Mouse (Mus musculus) stomach, embryonic 14.5 days (tissue): ENCODE data around the gene Ank. TPM values are rescaled to one million over a fixed set of nuclear protein-coding genes. Genes with fewer than 3 reads are reported as not detected.
A peak's percentile ranks its signal among the peaks of the same experiment; 100 is the strongest.

ENCODE experiments used
- ATAC-seq: fragments of 200-750 bp; cut with Nextera tagmentation; 2 replicates; pipeline ENCODE4 v1.8.0; 2017; ENCODE audit warnings: low read depth, moderate TSS enrichment; ENCODE audit not compliant: insufficient number of reproducible peaks, insufficient read depth, low FRiP score
- H3K27ac ChIP-seq: fragments of 300-500 bp; sonication (generic); 2 replicates; pipeline ENCODE4 v1.5.1; 2014; ENCODE audit warnings: mild to moderate bottlenecking, low read length, moderate library complexity, mixed read lengths
- H3K27me3 ChIP-seq: fragments of 300-500 bp; sonication (generic); 2 replicates; pipeline ENCODE4 v1.6.1; 2014; ENCODE audit warnings: low read length, control low read depth, mixed read lengths; ENCODE audit not compliant: control insufficient read depth, insufficient read depth
- H3K36me3 ChIP-seq: fragments of 300-500 bp; sonication (generic); 2 replicates; pipeline ENCODE4 v1.6.1; 2014; ENCODE audit warnings: mild to moderate bottlenecking, control low read depth, low read length, moderate library complexity, mixed read lengths; ENCODE audit not compliant: control insufficient read depth, insufficient read depth
- H3K4me1 ChIP-seq: fragments of 300-500 bp; sonication (generic); 2 replicates; pipeline ENCODE4 v1.6.1; 2014; ENCODE audit warnings: low read length, control low read depth, mixed read lengths; ENCODE audit not compliant: control insufficient read depth, insufficient read depth
- H3K4me2 ChIP-seq: fragments of 300-500 bp; sonication (generic); replicated peaks from 2 replicates; pipeline ENCODE4 v1.6.1; 2014; ENCODE audit warnings: low read depth, low read length, control low read depth
- H3K4me3 ChIP-seq: fragments of 300-500 bp; sonication (generic); 2 replicates; pipeline ENCODE4 v1.5.1; 2014; ENCODE audit warnings: low read depth, low read length, control low read depth
- H3K9ac ChIP-seq: fragments of 300-500 bp; sonication (generic); replicated peaks from 2 replicates; pipeline ENCODE4 v1.6.1; 2014; ENCODE audit warnings: low read depth, mild to moderate bottlenecking, control low read depth, low read length, moderate library complexity, mixed read lengths
- H3K9me3 ChIP-seq: fragments of 300-500 bp; sonication (generic); 2 replicates; pipeline ENCODE4 v1.6.1; 2016; ENCODE audit warnings: low read depth, low read length, control low read depth; ENCODE audit not compliant: control insufficient read depth
- WGBS: fragments of 180-500 bp; shearing (Covaris S2); extraction: QIAGEN DNeasy Blood & Tissue Kit; methylation state at CpG from one replicate; pipeline ENCODE4 v1.1.7; 2014; 5-methylcytosine and 5-hydroxymethylcytosine counted together
- polyA plus RNA-seq: library from polyadenylated mRNA; unstranded; fragments of >200 nt; fragmentation: Nextera tagmentation; extraction: Ambion mirVana; gene quantifications from 2 replicates; pipeline ENCODE4 v1.2.1, GENCODE M21; 2014

The Ank gene
- polyA plus RNA-seq, 1 experiment from 2014 or later: 13.7 TPM

- H3K27ac ChIP-seq: peak overlapping the region; percentile 53
- ATAC-seq: no peak
- 38% methylated on average over 5 of the region's 5 CpGs for WGBS
- no peaks in the 10 kb centered on the region for H3K9me3 ChIP-seq
- H3K4me1 ChIP-seq: peaks cover 32% of the 10 kb centered on the region
- H3K4me2 ChIP-seq: no peak overlapping the region
- H3K4me3 ChIP-seq: no peak overlapping the region
- H3K36me3 ChIP-seq: no peaks in the 10 kb centered on the region
- H3K27me3 ChIP-seq: no peaks in the 10 kb centered on the region
- no peak overlapping the region for H3K9ac ChIP-seq
These were observed 39.8 kb downstream of the Ank start for GRCm38 (mm10) chr15:27506127-27506886.

GRCm38 (mm10) chr15:27506893-27507596 lies 40.6 kb downstream of the Ank start:
- no peaks in the 10 kb centered on the region for H3K9me3 ChIP-seq
- WGBS: 81% methylated on average over 15 of the region's 15 CpGs
- no peak overlapping the region for H3K27ac ChIP-seq
- ATAC-seq: no peak
- H3K27me3 ChIP-seq: no peaks in the 10 kb centered on the region
- H3K9ac ChIP-seq: no peak overlapping the region
- H3K4me2 ChIP-seq: no peak overlapping the region
- H3K4me1 ChIP-seq: peaks cover 31% of the 10 kb centered on the region
- H3K4me3 ChIP-seq: no peak overlapping the region
- no peaks in the 10 kb centered on the region for H3K36me3 ChIP-seq

- no peaks in the 10 kb centered on the region for H3K9me3 ChIP-seq
- peaks cover 24% of the 10 kb centered on the region for H3K4me1 ChIP-seq
- H3K4me2 ChIP-seq: no peak overlapping the region
- H3K27me3 ChIP-seq: no peaks in the 10 kb centered on the region
- H3K4me3 ChIP-seq: no peak overlapping the region
- no peak overlapping the region for H3K9ac ChIP-seq
- no peaks in the 10 kb centered on the region for H3K36me3 ChIP-seq
- 92% methylated on average over 7 of the region's 7 CpGs for WGBS
- ATAC-seq: no peak
- H3K27ac ChIP-seq: no peak overlapping the region
These were observed 41.7 kb downstream of the Ank start for GRCm38 (mm10) chr15:27508169-27508568.

GRCm38 (mm10) chr15:27508982-27509381 lies 42.5 kb downstream of the Ank start:
- no peak overlapping the region for H3K4me2 ChIP-seq
- no peaks in the 10 kb centered on the region for H3K9me3 ChIP-seq
- no peak overlapping the region for H3K27ac ChIP-seq
- H3K36me3 ChIP-seq: no peaks in the 10 kb centered on the region
- H3K27me3 ChIP-seq: no peaks in the 10 kb centered on the region
- no peak overlapping the region for H3K9ac ChIP-seq
- 95% methylated on average over 17 of the region's 17 CpGs for WGBS
- ATAC-seq: no peak
- peaks cover 21% of the 10 kb centered on the region for H3K4me1 ChIP-seq
- H3K4me3 ChIP-seq: no peak overlapping the region

GRCm38 (mm10) chr15:27516927-27517326 lies 50.5 kb downstream of the Ank start:
- Histone ChIP-seq H3K27me3 (no peaks in the 10 kb centered on the region), H3K9ac (no peak overlapping the region), H3K4me2 (no peak overlapping the region), H3K4me3 (no peak overlapping the region), H3K4me1 (peaks cover 2% of the 10 kb centered on the region; the same call in 1 of the 2 replicates), H3K27ac (no peak overlapping the region), H3K36me3 (no peaks in the 10 kb centered on the region), H3K9me3 (no peaks in the 10 kb centered on the region)
- no peak for ATAC-seq
- 65% methylated on average over 1 of the region's 1 CpGs for WGBS

GRCm38 (mm10) chr15:27518026-27518425 lies 51.5 kb downstream of the Ank start:
- no peaks in the 10 kb centered on the region for H3K9me3 ChIP-seq
- H3K4me1 ChIP-seq: peaks cover 2% of the 10 kb centered on the region; the same call in 1 of the 2 replicates
- H3K9ac ChIP-seq: no peak overlapping the region
- WGBS: 81% methylated on average over 8 of the region's 8 CpGs
- no peaks in the 10 kb centered on the region for H3K36me3 ChIP-seq
- no peak for ATAC-seq
- H3K27me3 ChIP-seq: no peaks in the 10 kb centered on the region
- no peak overlapping the region for H3K4me3 ChIP-seq
- H3K27ac ChIP-seq: no peak overlapping the region
- no peak overlapping the region for H3K4me2 ChIP-seq

- no peak for ATAC-seq
- H3K9me3 ChIP-seq: no peaks in the 10 kb centered on the region
- WGBS: 93% methylated on average over 7 of the region's 7 CpGs
These were observed 53.4 kb downstream of the Ank start for GRCm38 (mm10) chr15:27519857-27520256.

GRCm38 (mm10) chr15:27525233-27526005 lies 58.9 kb downstream of the Ank start:
- H3K4me3 ChIP-seq: no peak overlapping the region
- no peak for ATAC-seq
- peaks cover 3% of the 10 kb centered on the region; the same call in 1 of the 2 replicates for H3K4me1 ChIP-seq
- no peak overlapping the region for H3K9ac ChIP-seq
- no peaks in the 10 kb centered on the region for H3K9me3 ChIP-seq
- no peaks in the 10 kb centered on the region for H3K36me3 ChIP-seq
- no peaks in the 10 kb centered on the region for H3K27me3 ChIP-seq
- H3K4me2 ChIP-seq: no peak overlapping the region
- WGBS: 41% methylated on average over 12 of the region's 12 CpGs
- H3K27ac ChIP-seq: no peak overlapping the region

More at GRCm38 (mm10) chr15:27519857-27520256, 53.4 kb downstream of the Ank start:
- Histone ChIP-seq H3K27me3 (no peaks in the 10 kb centered on the region), H3K4me2 (no peak overlapping the region), H3K9ac (no peak overlapping the region), H3K4me3 (no peak overlapping the region), H3K4me1 (peaks cover 2% of the 10 kb centered on the region), H3K27ac (no peak overlapping the region), H3K36me3 (no peaks in the 10 kb centered on the region)
